Mouse (Mus musculus): Measurements from ENCODE around the gene Kcnip1. TPM values are rescaled to one million over a fixed set of nuclear protein-coding genes. Genes with fewer than 3 reads are reported as not detected.

Gene Kcnip1
- polyA plus RNA-seq, 1 experiment from 2014 or later, result 4.3 TPM

Other genes starting within 250 kb of the Kcnip1 start
- gene Kcnmb1, start 30.1 kb downstream of the Kcnip1 start, polyA plus RNA-seq (2015; fragmentation: Nextera tagmentation; extraction: Ambion mirVana), result 0.06 and 0.18 TPM in 2 replicates
- 2.2 and 2.5 TPM in 2 replicates for gene Lcp2, start 53.8 kb upstream of the Kcnip1 start, polyA plus RNA-seq (2015; fragmentation: Nextera tagmentation; extraction: Ambion mirVana)
- gene 4930469K13Rik, start 105.4 kb upstream of the Kcnip1 start, polyA plus RNA-seq (2015; fragmentation: Nextera tagmentation; extraction: Ambion mirVana), result 1.1 TPM in 1 of 2 replicates, not detected in the other
- 0.22 TPM in 1 of 2 replicates, not detected in the other for gene Foxi1, start 214.9 kb upstream of the Kcnip1 start, polyA plus RNA-seq (2015; fragmentation: Nextera tagmentation; extraction: Ambion mirVana)